Comparison of ENCODE assay signal across 8 mouse cellular contexts in the genomic region with DNA sequence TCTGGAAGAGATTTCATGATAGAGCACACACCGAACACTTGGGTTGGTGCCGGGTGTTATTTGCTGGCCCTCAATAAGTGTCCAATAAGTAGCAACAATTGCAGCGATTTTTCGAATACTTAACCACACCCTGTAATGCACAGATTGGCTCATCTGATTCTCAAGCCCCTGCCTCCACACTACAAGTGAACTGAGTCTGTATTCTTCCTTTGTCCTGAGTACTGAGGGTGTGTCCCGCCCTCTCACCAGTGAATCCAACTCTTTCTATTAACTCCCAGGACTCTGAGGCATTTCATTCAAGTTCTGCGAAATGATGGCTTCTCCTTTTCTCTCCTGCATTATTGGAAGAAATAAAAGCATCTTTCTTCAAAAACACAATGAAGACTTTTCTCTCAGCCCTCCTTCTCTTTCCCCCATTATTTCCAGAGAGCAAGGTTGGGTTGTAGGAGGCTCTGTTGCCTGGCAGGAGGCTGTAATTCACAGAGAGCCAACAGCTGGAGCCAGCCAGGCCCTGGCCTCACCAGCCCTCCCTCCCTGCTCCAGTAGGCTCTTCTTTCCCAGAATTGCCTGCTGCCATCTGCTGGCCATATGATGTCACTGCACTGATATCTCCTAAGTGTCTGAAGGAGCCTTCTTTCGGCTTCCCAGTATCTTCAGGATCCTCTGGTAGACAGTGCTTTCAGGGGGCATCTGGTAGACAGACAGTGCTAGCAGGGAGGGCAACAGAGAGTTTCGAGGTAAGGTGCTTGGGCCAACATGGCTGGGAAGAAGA. TPM values are rescaled to one million over a fixed set of nuclear protein-coding genes. Genes with fewer than 3 reads are reported as not detected.
DNase-seq lines count a peak whose midpoint lies in the region; ATAC-seq and TF ChIP-seq lines count a peak whose summit lies in the region.

No protein-coding gene starts in this region.

- no peak overlapping the region for H3K4me3 ChIP-seq in intestine, postnatal 0 days (ENCODE audit: low read depth, low read length)
- no peak overlapping the region for H3K4me3 ChIP-seq in midbrain, embryonic 11.5 days (ENCODE audit: low read depth, low read length)

- H3K27ac ChIP-seq in intestine, postnatal 0 days (ENCODE audit: low read depth, low read length) = no peak overlapping the region
- H3K27ac ChIP-seq in midbrain, embryonic 11.5 days (ENCODE audit: low read depth, low read length) = no peak overlapping the region

- no peaks in the 10 kb centered on the region for H3K9me3 ChIP-seq in intestine, postnatal 0 days (ENCODE audit: control insufficient read depth)
- H3K9me3 ChIP-seq in midbrain, embryonic 11.5 days (ENCODE audit: control insufficient read depth, low read length) = no peaks in the 10 kb centered on the region; the same call in 1 of the 2 replicates

- no peaks in the 10 kb centered on the region for H3K27me3 ChIP-seq in intestine, postnatal 0 days (replicated peaks; ENCODE audit: control insufficient read depth, insufficient read depth, low read length)
- H3K27me3 ChIP-seq in midbrain, embryonic 11.5 days (ENCODE audit: control insufficient read depth, insufficient read depth, low read length) = no peaks in the 10 kb centered on the region

- DNase-seq in adrenal gland, postnatal 10 days = peak; percentile 87
- peak; percentile 81 for DNase-seq in embryo, embryonic 9.5 days (ENCODE audit: extremely low spot score)
- DNase-seq in left cerebral cortex, postnatal 36 days (ENCODE audit: low spot score in 2 of 2) = peak; percentile 82 to 83
- DNase-seq in midbrain, embryonic 11.5 days (ENCODE audit: low spot score, missing footprints) = peak; percentile 97
- DNase-seq in right cerebral cortex, postnatal 4 days = peak; percentile 85
- peak; percentile 64 for DNase-seq in yolk sac, embryonic 10.5 days (ENCODE audit: low spot score)

- ATAC-seq in granulocyte monocyte progenitor cell, adult 5-6 weeks (replicated peaks; ENCODE audit: poor library complexity, severe bottlenecking) = peak; percentile 99
- peak; percentile 73 for ATAC-seq in intestine, postnatal 0 days
- peak; percentile 97 for ATAC-seq in midbrain, embryonic 11.5 days (ENCODE audit: low FRiP score)

- H3K9ac ChIP-seq in intestine, postnatal 0 days (ENCODE audit: low read depth, low read length) = no peak overlapping the region
- no peak overlapping the region for H3K9ac ChIP-seq in midbrain, embryonic 11.5 days (ENCODE audit: low read length)

- no peak overlapping the region for H3K4me2 ChIP-seq in intestine, postnatal 0 days (replicated peaks; ENCODE audit: low read depth)
- no peak overlapping the region for H3K4me2 ChIP-seq in midbrain, embryonic 11.5 days

- H3K4me1 ChIP-seq in intestine, postnatal 0 days (replicated peaks; ENCODE audit: control insufficient read depth, insufficient read depth, low read length) = 0 out of 2 replicates have a peak, but pooled peaks cover 4% of the 10 kb centered on the region
- no peaks in the 10 kb centered on the region for H3K4me1 ChIP-seq in midbrain, embryonic 11.5 days (ENCODE audit: control insufficient read depth, insufficient read depth, low read length)

- 65% methylated on average over 8 of the region's 8 CpGs for WGBS in intestine, postnatal 0 days
- 60% methylated on average over 8 of the region's 8 CpGs for WGBS in midbrain, embryonic 11.5 days

- intact Hi-C loops in left cerebral cortex, postnatal 36 days (cut with DNase I) = loop anchor here (2.0 kb wide), 1 partner anchor 162 kb away; no protein-coding TSS in a partner anchor

- no peaks in the 10 kb centered on the region for H3K36me3 ChIP-seq in intestine, postnatal 0 days (ENCODE audit: control insufficient read depth, insufficient read depth)
- no peaks in the 10 kb centered on the region for H3K36me3 ChIP-seq in midbrain, embryonic 11.5 days (ENCODE audit: control insufficient read depth, insufficient read depth, low read length)

- peak; percentile 98 for TF ChIP-seq CTCF in intestine, postnatal 0 days (IDR thresholded peaks at IDR 0.05; ENCODE audit: low read depth)

RNA-seq across cellular contexts. Expression of a gene that starts 46.7 kb away (rescaled TPM):
- 100 to 1,000 TPM; 283 to 295 TPM for total RNA-seq in adrenal gland, postnatal 10 days (2021)
- total RNA-seq in granulocyte monocyte progenitor cell, adult 5-6 weeks (2014; fragmentation: Nextera tagmentation) = 330 and 358 TPM in 2 replicates
- total RNA-seq in granulocyte monocyte progenitor cell, adult 5-6 weeks (2017) = 781 and 898 TPM in 2 replicates
- polyA plus RNA-seq in intestine, postnatal 0 days (2015; fragmentation: Nextera tagmentation; extraction: Ambion mirVana) = 504 and 571 TPM in 2 replicates
- total RNA-seq in left cerebral cortex, postnatal 36 days (2021) = 100 to 1,000 TPM; 205 to 224 TPM
- 414 and 426 TPM in 2 replicates for polyA plus RNA-seq in midbrain, embryonic 11.5 days (2014; fragmentation: Nextera tagmentation; extraction: Ambion mirVana)

RNA-seq across cellular contexts. Expression of a gene that starts 46.9 kb away (rescaled TPM):
- total RNA-seq in adrenal gland, postnatal 10 days (2021) = 10 to 100 TPM; 19.2 to 19.5 TPM
- 11.1 and 13.0 TPM in 2 replicates for total RNA-seq in granulocyte monocyte progenitor cell, adult 5-6 weeks (2014; fragmentation: Nextera tagmentation)
- total RNA-seq in granulocyte monocyte progenitor cell, adult 5-6 weeks (2017) = 12.3 and 13.7 TPM in 2 replicates
- 6.1 and 6.9 TPM in 2 replicates for polyA plus RNA-seq in intestine, postnatal 0 days (2015; fragmentation: Nextera tagmentation; extraction: Ambion mirVana)
- total RNA-seq in left cerebral cortex, postnatal 36 days (2021) = 10 to 100 TPM; 56.2 to 58.7 TPM
- polyA plus RNA-seq in midbrain, embryonic 11.5 days (2014; fragmentation: Nextera tagmentation; extraction: Ambion mirVana) = 16.5 and 16.9 TPM in 2 replicates
